Mouse (Mus musculus) MEL (cell line): ENCODE measurements around the gene Map6. TPM values are rescaled to one million over a fixed set of nuclear protein-coding genes. Genes with fewer than 3 reads are reported as not detected.

Source experiments
- DNase-seq: peaks from one replicate; pipeline ENCODE4 v3.0.0; 2011; ENCODE audit warnings: low read depth, low spot score
- H3K27ac ChIP-seq: 2 replicates; pipeline ENCODE4 v1.5.1; 2012; ENCODE audit warnings: low read depth, mild to moderate bottlenecking, control low read depth, low read length, moderate library complexity; ENCODE audit not compliant: control insufficient read depth
- H3K27me3 ChIP-seq, 2 experiments: fragments of 150-350 bp in 1 of 2; sonication (generic) in 1 of 2; 2 replicates each; pipeline ENCODE4 v1.6.1; 2012; ENCODE audit warnings: low read length in 2 of 2, mild to moderate bottlenecking in 2 of 2, improper control_type of control experiment in 1 of 2, moderate library complexity in 1 of 2; ENCODE audit not compliant: insufficient read depth in 2 of 2, control insufficient read depth in 1 of 2
- H3K36me3 ChIP-seq, 2 experiments: 2 replicates each; pipeline ENCODE4 v1.6.1; 2012 to 2014; ENCODE audit warnings: low read length in 2 of 2, improper control_type of control experiment in 1 of 2, inconsistent platforms in 1 of 2, mild to moderate bottlenecking in 1 of 2; ENCODE audit not compliant: insufficient read depth in 2 of 2, control insufficient read depth in 1 of 2
- H3K4me1 ChIP-seq, 2 experiments: fragments of 150-350 bp in 1 of 2; sonication (generic) in 1 of 2; 2 replicates each; pipeline ENCODE4 v1.6.1; 2012; ENCODE audit warnings: low read length in 2 of 2, improper control_type of control experiment in 1 of 2, mild to moderate bottlenecking in 1 of 2; ENCODE audit not compliant: insufficient read depth in 2 of 2, control insufficient read depth in 1 of 2
- H3K4me3 ChIP-seq, 2 experiments: fragments of 150-350 bp in 1 of 2; sonication (generic) in 1 of 2; 2 replicates each; pipeline ENCODE4 v1.5.1; 2012; ENCODE audit warnings: low read depth in 2 of 2, low read length in 2 of 2, mild to moderate bottlenecking in 2 of 2, moderate library complexity in 2 of 2, control low read depth in 1 of 2, improper control_type of control experiment in 1 of 2; ENCODE audit not compliant: control insufficient read depth in 1 of 2, insufficient read depth in 1 of 2
- H3K79me2 ChIP-seq: 2 replicates; pipeline ENCODE4 v1.6.1; 2012; ENCODE audit warnings: mild to moderate bottlenecking, low read length, moderate library complexity; ENCODE audit not compliant: control insufficient read depth, poor library complexity, insufficient read depth
- H3K9ac ChIP-seq: 2 replicates; pipeline ENCODE4 v1.6.1; 2012; ENCODE audit warnings: low read depth, mild to moderate bottlenecking, control low read depth, low read length, moderate library complexity; ENCODE audit not compliant: control insufficient read depth, poor library complexity, severe bottlenecking
- H3K9me3 ChIP-seq: fragments of 150-350 bp; sonication (generic); replicated peaks from 2 replicates; pipeline ENCODE4 v1.6.1; 2012; ENCODE audit warnings: mild to moderate bottlenecking, low read length, improper control_type of control experiment, moderate library complexity; ENCODE audit not compliant: insufficient read depth
- CHD1 ChIP-seq: IDR thresholded peaks from 2 replicates; pipeline ENCODE4 v1.6.1; 2012; ENCODE audit warnings: low read depth, mild to moderate bottlenecking, inconsistent platforms, low read length, improper control_type of control experiment
- CHD2 ChIP-seq: IDR thresholded peaks from 2 replicates; pipeline ENCODE4 v1.6.1; 2011; ENCODE audit warnings: low read length, improper control_type of control experiment
- CTCF ChIP-seq, 3 experiments: IDR thresholded peaks in 2 of 3; conservative IDR thresholded peaks in 1 of 3; 2 replicates each; pipeline ENCODE4 v1.5.1; 2011 to 2012; ENCODE audit warnings: low read length in 3 of 3, low read depth in 2 of 3, mild to moderate bottlenecking in 2 of 3, improper control_type of control experiment in 1 of 3, inconsistent platforms in 1 of 3, mixed read lengths in 1 of 3, moderate library complexity in 1 of 3; ENCODE audit not compliant: control insufficient read depth in 1 of 3, insufficient read depth in 1 of 3, poor library complexity in 1 of 3, severe bottlenecking in 1 of 3
- ELF1 ChIP-seq: IDR thresholded peaks from 2 replicates; pipeline ENCODE4 v1.6.1; 2014; ENCODE audit warnings: low read depth, mild to moderate bottlenecking, inconsistent platforms, low read length, improper control_type of control experiment, moderate library complexity
- GABPA ChIP-seq: IDR thresholded peaks from 2 replicates; pipeline ENCODE4 v1.6.1; 2012; ENCODE audit warnings: low read depth, mild to moderate bottlenecking, inconsistent platforms, low read length, improper control_type of control experiment, moderate library complexity
- HCFC1 ChIP-seq: IDR thresholded peaks from 2 replicates; pipeline ENCODE4 v1.6.1; 2012; ENCODE audit warnings: low read depth, mild to moderate bottlenecking, inconsistent platforms, low read length, improper control_type of control experiment, moderate library complexity
- MAZ ChIP-seq: IDR thresholded peaks from 2 replicates; pipeline ENCODE4 v1.6.1; 2012; ENCODE audit warnings: low read depth, mild to moderate bottlenecking, inconsistent platforms, low read length, improper control_type of control experiment
- MXI1 ChIP-seq: IDR thresholded peaks from 2 replicates; pipeline ENCODE4 v1.6.1; 2011; ENCODE audit warnings: mild to moderate bottlenecking, low read depth, low read length, improper control_type of control experiment
- MYB ChIP-seq: IDR thresholded peaks from 2 replicates; pipeline ENCODE4 v1.6.1; 2011; ENCODE audit warnings: mild to moderate bottlenecking, low read depth, low read length, improper control_type of control experiment
- NELFE ChIP-seq: IDR thresholded peaks from 2 replicates; pipeline ENCODE4 v1.6.1; 2011; ENCODE audit warnings: low read depth, low read length, improper control_type of control experiment
- NRF1 ChIP-seq: IDR thresholded peaks from 2 replicates; pipeline ENCODE4 v1.6.1; 2014; ENCODE audit warnings: low read depth, mild to moderate bottlenecking, inconsistent platforms, low read length, improper control_type of control experiment, moderate library complexity; ENCODE audit not compliant: poor library complexity, insufficient read depth, severe bottlenecking
- RAD21 ChIP-seq: IDR thresholded peaks from 2 replicates; pipeline ENCODE4 v1.6.1; 2011; ENCODE audit warnings: mild to moderate bottlenecking, low read depth, low read length, improper control_type of control experiment
- TBP ChIP-seq: IDR thresholded peaks from 2 replicates; pipeline ENCODE4 v1.8.0; 2011; ENCODE audit warnings: low read depth, low read length, improper control_type of control experiment
- TCF12 ChIP-seq: IDR thresholded peaks from 2 replicates; pipeline ENCODE4 v1.6.1; 2014; ENCODE audit warnings: low read depth, mild to moderate bottlenecking, inconsistent platforms, low read length, improper control_type of control experiment, moderate library complexity
- UBTF ChIP-seq: IDR thresholded peaks from 2 replicates; pipeline ENCODE4 v1.6.1; 2012; ENCODE audit warnings: low read depth, mild to moderate bottlenecking, inconsistent platforms, low read length, improper control_type of control experiment, moderate library complexity, borderline replicate concordance; ENCODE audit not compliant: insufficient read depth
- ZMIZ1 ChIP-seq: IDR thresholded peaks from 2 replicates; pipeline ENCODE4 v1.6.1; 2012; ENCODE audit warnings: low read depth, mild to moderate bottlenecking, inconsistent platforms, low read length, improper control_type of control experiment, moderate library complexity
- polyA plus RNA-seq, 2 experiments: library from polyadenylated mRNA; stranded (reverse) in 1 of 2; unstranded in 1 of 2; fragments of >175 nt in 1 of 2; fragments of >200 nt in 1 of 2; gene quantifications; 2 replicates each; pipeline versions ENCODE4 v1.2.1 to v1.2.4; 2012; ENCODE audit warnings: low replicate concordance in 2 of 2, low read depth in 1 of 2; ENCODE audit not compliant: insufficient read length in 2 of 2, insufficient read depth in 1 of 2, missing spikeins in 1 of 2
- total RNA-seq: library from RNA; depleted of rRNA; stranded (reverse); fragments of 300-350 nt; gene quantifications from 2 replicates; pipeline ENCODE4 v1.2.3, GENCODE M21; 2012

Map6 gene
- total and polyA plus RNA-seq, 3 experiments: not detected

DNA sequence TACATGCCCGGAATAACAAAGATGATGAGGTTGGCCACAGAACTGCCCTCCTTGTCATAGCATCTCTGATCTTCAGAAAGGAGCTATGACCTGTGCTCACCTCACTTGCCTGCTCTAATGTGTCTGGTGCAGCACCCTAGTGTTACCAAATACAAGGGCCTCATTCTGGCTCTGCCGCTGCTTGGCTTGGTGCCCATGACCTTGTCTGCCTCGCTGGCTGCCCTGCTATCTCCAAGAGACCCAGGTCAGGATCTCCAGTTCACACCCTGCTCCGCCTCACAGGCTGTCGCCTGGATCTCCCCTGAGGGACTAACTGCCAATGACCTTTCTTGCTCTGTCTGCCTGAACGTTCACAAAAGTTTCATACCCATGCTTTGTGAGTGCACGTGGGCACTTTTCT lies 90.0 kb downstream of the Map6 start:
- no peak for DNase-seq
- Histone ChIP-seq H3K4me1 (peaks cover 0 to 4% of the 10 kb centered on the region in 2 experiments; a peak in 1 of 4 replicates), H3K79me2 (no peaks in the 10 kb centered on the region), H3K27me3 (no peaks in the 10 kb centered on the region; a peak in 1 of 4 replicates), H3K4me3 (no peak overlapping the region), H3K9ac (no peak overlapping the region), H3K27ac (no peak overlapping the region), H3K9me3 (no peaks in the 10 kb centered on the region), H3K36me3 (no peaks in the 10 kb centered on the region)
- TF ChIP-seq TBP (no peak), RAD21 (no peak), ZMIZ1 (no peak), CTCF (IDR thresholded peaks at IDR 0.05 in 2 of 3, conservative IDR thresholded peaks at IDR 0.05 in 1 of 3; ENCODE audit: control insufficient read depth in 1 of 3, insufficient read depth in 1 of 3, low read depth in 2 of 3, low read length in 3 of 3, poor library complexity in 1 of 3, severe bottlenecking in 1 of 3) (no peak), CHD2 (no peak), GABPA (no peak), MXI1 (no peak), NELFE (no peak), UBTF (no peak), CHD1 (no peak), TCF12 (no peak), HCFC1 (no peak), MAZ (no peak)

DNA sequence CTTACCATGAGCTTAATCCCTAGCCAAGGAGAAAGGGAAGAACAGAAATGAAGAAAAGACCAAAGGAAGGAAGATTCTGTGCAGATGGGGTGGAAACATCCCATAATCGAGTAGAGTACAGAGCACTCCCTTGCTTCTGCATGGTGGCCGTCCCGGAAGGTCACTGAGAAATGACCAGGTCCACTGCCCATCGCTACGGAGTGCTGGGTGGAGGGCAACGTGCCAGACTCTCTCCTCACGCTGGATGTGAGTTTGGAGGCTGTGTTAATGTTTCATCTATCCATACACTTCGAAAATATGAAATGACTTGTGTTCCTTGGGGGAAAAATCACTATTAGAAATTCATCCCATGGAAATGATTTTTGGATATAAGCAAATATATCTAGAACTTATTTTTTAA lies 91.1 kb downstream of the Map6 start:
- H3K9ac ChIP-seq: no peak overlapping the region
- H3K4me1 ChIP-seq: peaks cover 0 to 4% of the 10 kb centered on the region in 2 experiments; a peak in 1 of 4 replicates
- no peak overlapping the region for H3K27ac ChIP-seq
- H3K9me3 ChIP-seq: no peaks in the 10 kb centered on the region
- TF ChIP-seq HCFC1 (no peak), CHD1 (no peak), NRF1 (no peak), ZMIZ1 (no peak), MYB (no peak), ELF1 (no peak)
- H3K4me3 ChIP-seq: no peak overlapping the region
- H3K27me3 ChIP-seq: no peaks in the 10 kb centered on the region; a peak in 1 of 4 replicates
- no peak for DNase-seq
- H3K36me3 ChIP-seq: no peaks in the 10 kb centered on the region
- H3K79me2 ChIP-seq: no peaks in the 10 kb centered on the region
